Mouse (Mus musculus) stomach, embryonic 14.5 days (tissue): Measurements from ENCODE around the gene Chaf1a. TPM values are rescaled to one million over a fixed set of nuclear protein-coding genes. Genes with fewer than 3 reads are reported as not detected.
A peak's percentile ranks its signal among the peaks of the same experiment; 100 is the strongest.

ENCODE experiments used
- ATAC-seq: fragments of 200-750 bp; cut with Nextera tagmentation; 2 replicates; pipeline ENCODE4 v1.8.0; 2017; ENCODE audit warnings: low read depth, moderate TSS enrichment; ENCODE audit not compliant: insufficient number of reproducible peaks, insufficient read depth, low FRiP score
- H3K27ac ChIP-seq: fragments of 300-500 bp; sonication (generic); 2 replicates; pipeline ENCODE4 v1.5.1; 2014; ENCODE audit warnings: mild to moderate bottlenecking, low read length, moderate library complexity, mixed read lengths
- H3K27me3 ChIP-seq: fragments of 300-500 bp; sonication (generic); 2 replicates; pipeline ENCODE4 v1.6.1; 2014; ENCODE audit warnings: low read length, control low read depth, mixed read lengths; ENCODE audit not compliant: control insufficient read depth, insufficient read depth
- H3K36me3 ChIP-seq: fragments of 300-500 bp; sonication (generic); 2 replicates; pipeline ENCODE4 v1.6.1; 2014; ENCODE audit warnings: mild to moderate bottlenecking, control low read depth, low read length, moderate library complexity, mixed read lengths; ENCODE audit not compliant: control insufficient read depth, insufficient read depth
- H3K4me1 ChIP-seq: fragments of 300-500 bp; sonication (generic); 2 replicates; pipeline ENCODE4 v1.6.1; 2014; ENCODE audit warnings: low read length, control low read depth, mixed read lengths; ENCODE audit not compliant: control insufficient read depth, insufficient read depth
- H3K4me2 ChIP-seq: fragments of 300-500 bp; sonication (generic); replicated peaks from 2 replicates; pipeline ENCODE4 v1.6.1; 2014; ENCODE audit warnings: low read depth, low read length, control low read depth
- H3K4me3 ChIP-seq: fragments of 300-500 bp; sonication (generic); 2 replicates; pipeline ENCODE4 v1.5.1; 2014; ENCODE audit warnings: low read depth, low read length, control low read depth
- H3K9ac ChIP-seq: fragments of 300-500 bp; sonication (generic); replicated peaks from 2 replicates; pipeline ENCODE4 v1.6.1; 2014; ENCODE audit warnings: low read depth, mild to moderate bottlenecking, control low read depth, low read length, moderate library complexity, mixed read lengths
- H3K9me3 ChIP-seq: fragments of 300-500 bp; sonication (generic); 2 replicates; pipeline ENCODE4 v1.6.1; 2016; ENCODE audit warnings: low read depth, low read length, control low read depth; ENCODE audit not compliant: control insufficient read depth
- WGBS: fragments of 180-500 bp; shearing (Covaris S2); extraction: QIAGEN DNeasy Blood & Tissue Kit; methylation state at CpG from one replicate; pipeline ENCODE4 v1.1.7; 2014; 5-methylcytosine and 5-hydroxymethylcytosine counted together
- polyA plus RNA-seq: library from polyadenylated mRNA; unstranded; fragments of >200 nt; fragmentation: Nextera tagmentation; extraction: Ambion mirVana; gene quantifications from 2 replicates; pipeline ENCODE4 v1.2.1, GENCODE M21; 2014

Gene Chaf1a
- polyA plus RNA-seq, 1 experiment from 2014 or later, result 19.2 TPM

GRCm38 (mm10) chr17:56107736-56108135 is 67.5 kb downstream of the Chaf1a start:
- H3K27ac ChIP-seq, result no peak overlapping the region
- ATAC-seq, result no peak
- H3K4me2 ChIP-seq, result no peak overlapping the region
- no peak overlapping the region for H3K9ac ChIP-seq
- WGBS, result 74% methylated on average over 2 of the region's 2 CpGs
- no peak overlapping the region for H3K4me3 ChIP-seq
- no peaks in the 10 kb centered on the region for H3K27me3 ChIP-seq
- peaks cover 12% of the 10 kb centered on the region for H3K36me3 ChIP-seq
- H3K9me3 ChIP-seq, result no peaks in the 10 kb centered on the region
- H3K4me1 ChIP-seq, result no peaks in the 10 kb centered on the region

GRCm38 (mm10) chr17:56108334-56109044 is 68.2 kb downstream of the Chaf1a start:
- Histone ChIP-seq H3K4me3 (no peak overlapping the region), H3K27me3 (no peaks in the 10 kb centered on the region), H3K36me3 (peaks cover 5% of the 10 kb centered on the region), H3K4me2 (no peak overlapping the region), H3K9ac (no peak overlapping the region), H3K27ac (peak overlapping the region; percentile 1; the same call in 1 of the 2 replicates), H3K4me1 (no peaks in the 10 kb centered on the region), H3K9me3 (no peaks in the 10 kb centered on the region)
- WGBS, result 81% methylated on average over 6 of the region's 6 CpGs
- no peak for ATAC-seq

- 45% methylated on average over 10 of the region's 10 CpGs for WGBS
- H3K4me3 ChIP-seq, result no peak within 1 kb of the TSS
- no peak within 1 kb of the TSS for H3K9ac ChIP-seq
- H3K9me3 ChIP-seq, result no peaks in the 10 kb centered on the region
- no peaks in the 10 kb centered on the region for H3K27me3 ChIP-seq
- ATAC-seq, result 0 out of 2 replicates have a peak, but pooled peaks have one; percentile 17
- no peak within 1 kb of the TSS for H3K4me2 ChIP-seq
- H3K27ac ChIP-seq, result peak within 1 kb of the TSS; percentile 1; the same call in 1 of the 2 replicates
- no peaks in the 10 kb centered on the region for H3K4me1 ChIP-seq
- H3K36me3 ChIP-seq, result no peaks in the 10 kb centered on the region; the same call in 1 of the 2 replicates
Measured at GRCm38 (mm10) chr17:56109219-56110051, 69.2 kb downstream of the Chaf1a start, which contains the start of gene Plin4. Plin4 (minus strand) TSS chr17:56109803.

GRCm38 (mm10) chr17:56110571-56110970 is 70.3 kb downstream of the Chaf1a start:
- Histone ChIP-seq H3K9me3 (no peaks in the 10 kb centered on the region), H3K9ac (no peak overlapping the region), H3K27ac (no peak overlapping the region), H3K4me1 (no peaks in the 10 kb centered on the region), H3K36me3 (no peaks in the 10 kb centered on the region; the same call in 1 of the 2 replicates), H3K4me3 (no peak overlapping the region), H3K27me3 (no peaks in the 10 kb centered on the region), H3K4me2 (no peak overlapping the region)
- 77% methylated on average over 4 of the region's 4 CpGs for WGBS
- no peak for ATAC-seq

GRCm38 (mm10) chr17:56111021-56111420 is 70.8 kb downstream of the Chaf1a start:
- Histone ChIP-seq H3K36me3 (no peaks in the 10 kb centered on the region; the same call in 1 of the 2 replicates), H3K27me3 (no peaks in the 10 kb centered on the region), H3K4me1 (no peaks in the 10 kb centered on the region), H3K4me2 (no peak overlapping the region), H3K27ac (no peak overlapping the region), H3K9me3 (no peaks in the 10 kb centered on the region), H3K4me3 (no peak overlapping the region), H3K9ac (no peak overlapping the region)
- ATAC-seq, result no peak
- WGBS, result 47% methylated on average over 1 of the region's 1 CpGs

DNA sequence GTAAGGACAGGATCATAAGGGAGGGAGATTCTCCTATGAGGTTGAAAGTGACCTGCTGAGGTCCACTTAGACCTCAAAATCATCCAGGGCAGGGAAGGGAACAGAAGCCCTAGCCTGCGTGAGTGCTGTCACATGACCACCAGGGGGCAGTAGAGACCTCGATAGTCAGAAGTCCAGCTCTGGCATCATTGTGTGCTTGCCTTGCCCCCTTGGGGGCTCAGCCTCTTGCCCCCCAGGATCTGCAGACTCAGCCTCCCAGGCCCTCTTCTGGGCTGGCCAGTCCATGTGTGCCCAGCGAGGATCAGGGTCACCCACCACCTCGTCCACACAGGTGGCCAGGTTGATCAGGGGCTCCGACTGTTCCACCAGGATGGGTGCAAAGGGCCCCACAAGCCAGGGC is 71.6 kb downstream of the Chaf1a start:
- no peaks in the 10 kb centered on the region for H3K9me3 ChIP-seq
- no peak overlapping the region for H3K4me3 ChIP-seq
- ATAC-seq, result no peak
- H3K27ac ChIP-seq, result no peak overlapping the region
- 48% methylated on average over 5 of the region's 5 CpGs for whole genome bisulfite sequencing
- H3K9ac ChIP-seq, result no peak overlapping the region
- H3K4me2 ChIP-seq, result no peak overlapping the region
- no peaks in the 10 kb centered on the region; the same call in 1 of the 2 replicates for H3K36me3 ChIP-seq
- no peaks in the 10 kb centered on the region for H3K4me1 ChIP-seq
- H3K27me3 ChIP-seq, result no peaks in the 10 kb centered on the region

GRCm38 (mm10) chr17:56112743-56113142 is 72.5 kb downstream of the Chaf1a start:
- no peaks in the 10 kb centered on the region; the same call in 1 of the 2 replicates for H3K36me3 ChIP-seq
- H3K9ac ChIP-seq, result no peak overlapping the region
- no peak overlapping the region for H3K4me3 ChIP-seq
- H3K27me3 ChIP-seq, result no peaks in the 10 kb centered on the region
- no peak overlapping the region for H3K27ac ChIP-seq
- no peak overlapping the region for H3K4me2 ChIP-seq
- ATAC-seq, result no peak
- H3K4me1 ChIP-seq, result no peaks in the 10 kb centered on the region
- no peaks in the 10 kb centered on the region for H3K9me3 ChIP-seq
- 82% methylated on average over 3 of the region's 3 CpGs for WGBS

DNA sequence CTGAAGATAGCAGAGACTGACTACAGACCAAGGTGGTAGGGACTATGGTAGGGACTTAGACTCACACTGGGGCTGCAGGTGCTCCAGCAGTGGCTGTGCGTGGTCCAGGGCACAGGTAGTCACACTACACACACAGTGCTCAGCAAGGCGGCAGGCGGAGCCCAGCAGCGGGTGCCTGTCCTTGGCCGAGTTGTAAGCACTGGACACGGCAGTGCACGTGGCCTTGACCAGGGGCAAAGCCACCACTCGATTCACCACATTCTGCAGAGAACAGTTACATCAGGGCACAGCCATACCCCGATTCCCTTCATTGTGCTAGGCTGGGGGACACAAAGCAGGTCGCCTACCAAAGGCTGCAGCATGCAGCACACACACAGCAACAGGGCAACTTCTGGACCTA is 76.0 kb downstream of the Chaf1a start:
- H3K9me3 ChIP-seq, result no peaks in the 10 kb centered on the region
- no peaks in the 10 kb centered on the region for H3K36me3 ChIP-seq
- H3K9ac ChIP-seq, result no peak overlapping the region
- no peak overlapping the region for H3K4me2 ChIP-seq
- H3K4me3 ChIP-seq, result no peak overlapping the region
- 80% methylated on average over 10 of the region's 10 CpGs for WGBS
- no peak overlapping the region for H3K27ac ChIP-seq
- H3K27me3 ChIP-seq, result peaks cover 18% of the 10 kb centered on the region
- peaks cover 3% of the 10 kb centered on the region; the same call in 1 of the 2 replicates for H3K4me1 ChIP-seq
- no peak for ATAC-seq
